Mouse (Mus musculus): Measurements from ENCODE around the gene Pip4k2a.

GRCm38 (mm10) chr2:18938232-18938631 lies 59.7 kb downstream of the Pip4k2a start:
- TF ChIP-seq CTCF (IDR thresholded peaks at IDR 0.05; ENCODE audit: low read depth) (no peak), EP300 (IDR thresholded peaks at IDR 0.05; ENCODE audit: low read depth) (no peak)

Data from liver, embryonic 14.5 days (tissue).